Mouse (Mus musculus) lung, postnatal 36 days (tissue): Measurements from ENCODE around the gene H2al2b.
"Not testable (repeated sequence)": the region's sequence is repeated elsewhere in the genome, so short reads cannot be mapped to it uniquely, and the experiment has no call there.

Experiments used
- DNase-seq: peaks from one replicate; pipeline ENCODE4 v3.0.0; 2022; ENCODE audit warnings: mixed read lengths

H2al2b gene

GRCm38 (mm10) chrY:2720574-2720973 lies at the start of gene H2al2b:
H2al2b (minus strand) TSS chrY:2720674.
- DNase-seq: not testable (repeated sequence)
